Mouse (Mus musculus): Measurements from ENCODE around the gene Prkce.

The Prkce gene

GRCm38 (mm10) chr17:86256730-86257131 is 89.1 kb downstream of the Prkce start:
- DNase-seq (ENCODE audit: low spot score in 2 of 2), result no peak

- no peak for DNase-seq (ENCODE audit: low spot score in 2 of 2)
Measured at GRCm38 (mm10) chr17:86261067-86261466, 93.5 kb downstream of the Prkce start.

- DNase-seq (ENCODE audit: low spot score in 2 of 2), result no peak
Measured at GRCm38 (mm10) chr17:86263985-86264649, 96.5 kb downstream of the Prkce start.

- no peak for DNase-seq (ENCODE audit: low spot score in 2 of 2)
Measured at GRCm38 (mm10) chr17:86266051-86266450, 98.5 kb downstream of the Prkce start.

GRCm38 (mm10) chr17:86267126-86267760 is 99.7 kb downstream of the Prkce start:
- DNase-seq (ENCODE audit: low spot score in 2 of 2), result no peak

GRCm38 (mm10) chr17:86269639-86270038 is 102.1 kb downstream of the Prkce start:
- DNase-seq (ENCODE audit: low spot score in 2 of 2), result no peak

GRCm38 (mm10) chr17:86270523-86270922 is 102.9 kb downstream of the Prkce start:
- DNase-seq (ENCODE audit: low spot score in 2 of 2), result no peak

GRCm38 (mm10) chr17:86271277-86271676 is 103.7 kb downstream of the Prkce start:
- DNase-seq (ENCODE audit: low spot score in 2 of 2), result no peak

GRCm38 (mm10) chr17:86272961-86273360 is 105.4 kb downstream of the Prkce start:
- DNase-seq (ENCODE audit: low spot score in 2 of 2), result no peak

GRCm38 (mm10) chr17:86273566-86274349 is 106.2 kb downstream of the Prkce start:
- no peak for DNase-seq (ENCODE audit: low spot score in 2 of 2)

GRCm38 (mm10) chr17:86274350-86274744 is 106.8 kb downstream of the Prkce start:
- no peak for DNase-seq (ENCODE audit: low spot score in 2 of 2)

- no peak for DNase-seq (ENCODE audit: low spot score in 2 of 2)
Measured at GRCm38 (mm10) chr17:86276381-86276780, 108.8 kb downstream of the Prkce start.

- DNase-seq (ENCODE audit: low spot score in 2 of 2), result no peak
Measured at GRCm38 (mm10) chr17:86277032-86277798, 109.6 kb downstream of the Prkce start.

GRCm38 (mm10) chr17:86277999-86278526 is 110.5 kb downstream of the Prkce start:
- DNase-seq (ENCODE audit: low spot score in 2 of 2), result no peak

GRCm38 (mm10) chr17:86279751-86280150 is 112.2 kb downstream of the Prkce start:
- no peak for DNase-seq (ENCODE audit: low spot score in 2 of 2)

GRCm38 (mm10) chr17:86283741-86284140 is 116.2 kb downstream of the Prkce start:
- no peak for DNase-seq (ENCODE audit: low spot score in 2 of 2)

GRCm38 (mm10) chr17:86285058-86285457 is 117.5 kb downstream of the Prkce start:
- DNase-seq (ENCODE audit: low spot score in 2 of 2), result no peak

GRCm38 (mm10) chr17:86286747-86287271 is 119.2 kb downstream of the Prkce start:
- no peak for DNase-seq (ENCODE audit: low spot score in 2 of 2)

- DNase-seq (ENCODE audit: low spot score in 2 of 2), result no peak
Measured at GRCm38 (mm10) chr17:86292711-86293110, 125.1 kb downstream of the Prkce start.

- no peak for DNase-seq (ENCODE audit: low spot score in 2 of 2)
Measured at GRCm38 (mm10) chr17:86293247-86293744, 125.7 kb downstream of the Prkce start.

GRCm38 (mm10) chr17:86299576-86299975 is 132.0 kb downstream of the Prkce start:
- DNase-seq (ENCODE audit: low spot score in 2 of 2), result no peak
